Mouse (Mus musculus) embryonic stem cell, embryonic (primary cell): ENCODE measurements at regions not wholly inside any gene's neighbourhood (a gene's known extent, or its start where the extent isn't known, plus 50 kb on each side); places are given as distances from the start of the nearest gene placed in this dataset.
"Not testable (repeated sequence)": the region's sequence is repeated elsewhere in the genome, so short reads cannot be mapped to it uniquely, and the experiment has no call there.

ENCODE experiments used
- CTCF ChIA-PET, 4 experiments: fragments of 300-600 bp in 2 of 4; fragments of 350-600 bp in 2 of 4; sonication (Branson Sonifier 250); formaldehyde crosslinking; loops; one replicate each; lab custom pipeline; 2022; ENCODE audit warnings: inconsistent platforms in 2 of 4; lab: Charles Lee
- POLR2A ChIA-PET, 4 experiments: fragments of 300-600 bp in 2 of 4; fragments of 350-600 bp in 2 of 4; sonication (Branson Sonifier 250); formaldehyde crosslinking; loops; one replicate each; lab custom pipeline; 2022; ENCODE audit warnings: antibody characterized with exemption in 4 of 4, inconsistent platforms in 1 of 4; lab: Charles Lee

DNA sequence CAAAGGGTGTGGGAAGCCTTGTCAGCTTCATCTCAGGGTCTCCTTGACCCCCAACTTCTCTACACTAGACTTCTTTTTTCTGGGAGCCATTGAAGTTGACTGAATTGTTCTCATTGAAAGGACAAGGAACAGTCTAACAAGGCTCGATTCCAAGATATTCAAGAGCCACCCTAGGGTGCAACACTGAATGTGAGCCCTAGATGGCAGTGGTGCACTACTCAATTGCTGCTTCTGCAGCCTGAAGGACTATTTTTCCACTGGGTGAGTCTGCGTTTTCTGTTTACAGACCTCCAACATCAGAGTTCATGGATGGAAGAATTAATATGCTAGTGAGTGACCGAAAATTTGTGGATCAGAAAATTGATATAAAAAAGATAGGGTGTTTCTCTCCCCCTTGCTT is 161.5 kb downstream of the Hpcal1 start:
- CTCF ChIA-PET, POLR2A ChIA-PET: not testable (repeated sequence)

DNA sequence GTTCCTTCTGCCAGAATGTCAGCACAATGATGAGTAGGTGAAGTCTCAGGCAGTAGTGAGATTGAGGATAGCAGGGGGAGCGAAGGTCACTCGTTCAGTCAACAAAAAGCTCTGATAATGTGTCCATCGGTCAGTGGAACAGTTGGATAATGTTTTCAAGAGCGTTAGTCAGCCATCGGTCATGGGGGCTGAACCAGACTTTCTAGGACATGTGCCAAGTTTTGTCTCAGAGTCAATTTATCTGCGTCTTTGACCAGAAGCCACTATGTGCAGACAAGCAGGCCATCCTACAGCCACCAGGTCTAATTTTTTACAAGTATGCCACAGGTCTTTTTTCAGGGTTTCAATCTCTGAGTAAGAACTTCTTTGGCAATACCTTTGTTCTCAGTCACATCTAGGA is 181.8 kb downstream of the Hpcal1 start:
- POLR2A ChIA-PET, CTCF ChIA-PET: not testable (repeated sequence)

DNA sequence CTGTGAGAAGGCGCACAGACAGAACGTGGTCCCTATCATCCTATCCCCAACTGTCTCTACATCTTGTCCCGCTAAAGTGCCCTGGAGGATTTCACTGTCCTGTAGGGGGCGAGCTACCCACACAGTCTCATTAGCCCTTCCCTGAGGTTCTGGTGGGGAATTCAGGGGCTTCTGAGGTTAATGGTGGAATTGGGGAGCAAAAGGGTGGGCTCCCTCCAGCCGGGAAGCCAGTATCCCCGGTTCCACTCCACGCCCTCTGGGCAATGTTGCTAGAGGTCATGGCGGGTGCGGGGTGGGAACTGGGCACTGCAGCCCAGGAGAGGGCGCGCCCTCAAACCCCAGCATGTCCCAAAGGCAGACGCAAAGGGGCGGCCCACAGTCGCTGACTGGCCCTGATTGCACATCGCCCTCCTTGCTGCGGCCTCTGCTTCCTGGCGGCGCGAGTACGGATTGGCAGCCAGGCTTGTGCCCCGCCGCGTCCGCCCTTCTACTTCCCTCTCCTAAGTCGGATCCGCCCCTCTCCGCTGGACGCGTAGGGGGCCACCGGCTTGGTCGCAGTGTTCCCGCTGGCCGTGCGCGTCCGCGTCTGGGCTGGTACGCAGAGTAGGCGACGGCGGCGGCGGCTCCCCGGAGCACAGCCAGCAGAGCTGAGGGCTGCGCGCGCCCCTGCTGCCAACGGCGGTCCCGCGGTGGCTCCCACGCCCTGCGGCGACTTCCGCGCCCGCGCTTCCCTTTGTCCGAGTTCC is 190.9 kb downstream of the Hpcal1 start:
- ChIA-PET POLR2A (interaction anchor here in 3 of 4 experiments (0.9 to 1.5 kb wide), 3 partner anchors 10 to 13 kb away, joined by 3 to 5 read pairs (median 5); no protein-coding TSS in a partner anchor), CTCF (interaction anchor here in 3 of 4 experiments (0.6 to 1.6 kb wide), 7 partner anchors 13 to 632 kb away, joined by 3 to 19 read pairs (median 7); no protein-coding TSS in a partner anchor)

DNA sequence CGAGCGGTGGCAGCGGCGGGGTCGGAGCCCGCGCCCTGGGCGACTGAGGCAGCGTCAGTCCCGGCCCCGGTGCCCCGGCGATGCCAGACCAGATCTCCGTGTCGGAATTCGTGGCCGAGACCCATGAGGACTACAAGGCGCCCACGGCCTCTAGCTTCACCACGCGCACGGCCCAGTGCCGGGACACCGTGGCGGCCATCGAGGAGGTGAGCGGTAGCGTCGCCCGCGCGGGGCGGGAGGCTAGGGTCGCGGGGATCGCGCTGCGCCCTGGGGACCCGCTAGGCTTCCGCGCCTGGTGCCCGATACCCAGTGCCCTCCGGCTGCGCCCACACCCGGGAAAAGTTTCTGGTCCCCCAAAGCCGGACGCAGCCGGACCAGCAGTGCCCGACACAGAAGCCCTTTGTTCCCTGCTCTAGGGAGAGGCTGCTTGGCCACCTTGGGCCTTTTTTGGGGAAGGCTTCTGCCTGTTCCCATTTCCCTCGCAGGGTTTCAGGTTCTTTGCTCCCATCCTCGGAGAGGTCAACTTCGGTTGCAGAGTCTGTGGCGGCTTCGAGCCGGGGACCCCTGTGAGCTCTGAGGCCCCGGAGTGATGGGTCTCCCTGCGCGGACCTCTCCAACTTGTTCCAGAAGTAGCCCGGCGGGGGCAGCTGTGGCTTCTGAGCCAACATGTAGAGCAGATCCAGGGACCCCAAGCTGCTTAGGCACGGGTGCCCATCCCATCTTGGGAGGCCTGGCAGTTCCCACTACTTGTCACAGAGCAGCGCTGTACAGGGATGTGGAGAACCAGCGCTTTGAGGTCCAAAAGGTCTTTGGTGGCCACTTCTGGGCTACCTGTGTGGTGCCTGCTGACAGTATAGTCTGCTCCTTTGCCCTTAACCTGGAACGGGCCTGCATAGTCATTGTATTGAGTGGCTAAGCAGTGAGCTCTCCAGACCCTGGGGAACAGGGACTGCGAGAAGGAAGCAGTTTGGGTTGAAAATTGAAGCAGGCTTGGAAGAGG is 191.8 kb downstream of the Hpcal1 start:
- POLR2A ChIA-PET = interaction anchor here in 1 of 4 experiments (1.5 kb wide), 1 partner anchor 12 kb away, joined by 5 read pairs; no protein-coding TSS in a partner anchor
- CTCF ChIA-PET = interaction anchor here in 1 of 4 experiments (1.6 kb wide), 1 partner anchor 325 kb away, joined by 3 read pairs; no protein-coding TSS in a partner anchor

DNA sequence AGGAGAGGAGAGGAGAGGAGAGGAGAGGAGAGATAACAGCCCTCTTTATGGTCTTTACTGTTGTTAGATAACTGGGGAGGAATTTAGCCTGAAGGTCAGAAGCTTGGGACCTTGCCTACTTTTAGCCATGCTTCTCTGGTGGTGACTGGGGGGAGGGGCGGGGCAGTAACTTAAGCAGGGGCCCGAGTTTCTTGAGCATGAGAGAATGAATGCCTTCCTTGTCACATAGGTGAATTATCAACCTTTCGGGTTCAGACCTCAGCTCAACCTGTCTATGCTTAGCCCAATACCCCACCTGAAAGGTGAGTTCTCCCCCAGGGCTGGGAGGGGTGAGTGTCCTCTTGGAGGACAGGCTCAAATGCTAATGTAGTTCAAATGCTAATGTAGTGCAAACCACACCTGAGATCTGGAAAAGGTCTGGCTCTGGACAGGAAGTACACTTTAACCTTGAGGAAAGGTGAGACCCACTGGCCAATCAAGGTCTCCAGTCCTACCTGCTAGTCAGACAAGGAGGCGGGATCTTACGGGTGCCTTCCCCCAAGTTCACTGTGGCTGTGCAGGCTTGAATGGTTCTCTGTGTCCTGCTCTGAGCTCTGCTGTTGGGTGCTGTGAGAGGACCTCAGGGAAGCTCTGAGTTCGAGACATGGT is 201.1 kb downstream of the Hpcal1 start:
- ChIA-PET POLR2A (interaction anchor here in 2 of 4 experiments (1.0 to 1.2 kb wide), 2 partner anchors 11 to 259 kb away, joined by 3 to 4 read pairs; no protein-coding TSS in a partner anchor), CTCF (interaction anchor here in 2 of 4 experiments (0.5 to 1.7 kb wide), 2 partner anchors 338 to 444 kb away, joined by 3 read pairs; no protein-coding TSS in a partner anchor)

DNA sequence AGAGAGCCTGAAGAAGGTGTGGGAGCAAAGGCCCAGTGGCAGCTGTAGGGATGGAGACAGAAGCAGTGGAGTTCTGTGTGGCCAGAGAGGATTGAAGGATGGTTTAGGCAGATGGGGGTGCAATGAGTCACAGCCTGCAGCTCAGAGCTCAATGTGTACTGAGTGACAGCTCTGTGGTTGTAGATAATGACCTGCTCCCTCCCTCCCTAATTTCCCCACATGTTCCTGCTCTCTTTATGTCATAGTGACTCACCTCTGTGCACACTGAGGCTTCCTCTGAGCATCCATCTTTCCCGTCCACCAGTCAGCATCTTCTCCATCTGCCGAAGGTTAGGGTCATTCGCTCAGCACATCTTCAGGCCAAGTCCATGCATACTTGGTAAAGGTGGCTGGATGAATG is 222.4 kb downstream of the Hpcal1 start:
- POLR2A ChIA-PET, CTCF ChIA-PET: not testable (repeated sequence)
